Mouse (Mus musculus) skeletal muscle tissue, postnatal 0 days (tissue): ENCODE results near the gene Apba3. TPM values are rescaled to one million over a fixed set of nuclear protein-coding genes. Genes with fewer than 3 reads are reported as not detected.

Experiments
- microRNA-seq, 2 experiments: library from miRNA; unstranded; fragments of <30 nt; microRNA quantifications; one replicate each; pipeline ENCODE4; 2016
- polyA plus RNA-seq: library from polyadenylated mRNA; unstranded; fragments of >200 nt; fragmentation: Nextera tagmentation; extraction: Ambion mirVana; gene quantifications from 2 replicates; pipeline ENCODE4 v1.2.1, GENCODE M21; 2015

Apba3 gene
- 50.7 and 53.6 TPM in 2 replicates for polyA plus RNA-seq

GRCm38 (mm10) chr10:81266211-81267105 is at the start of gene Apba3, which contains the start of gene Mrpl54:
Gene Apba3 (plus strand): TSS chr10:81266960.
Gene Mrpl54 (minus strand): TSS chr10:81266934.

GRCm38 (mm10) chr10:81230438-81231332 is 36.1 kb upstream of the Apba3 start, which contains the start of gene Atcay:
Gene Atcay (minus strand): TSS chr10:81230833.

GRCm38 (mm10) chr10:81232580-81233225 is 34.1 kb upstream of the Apba3 start, which contains the start of gene Zfr2:
Gene Zfr2 (plus strand): TSS chr10:81233155.

GRCm38 (mm10) chr10:81252424-81253419 is 14.0 kb upstream of the Apba3 start, which contains the start of gene Matk:
Gene Matk (plus strand): TSS chr10:81252935.

GRCm38 (mm10) chr10:81291511-81292104 is 24.8 kb downstream of the Apba3 start, which contains the start of gene Tjp3:
Gene Tjp3 (minus strand): TSS chr10:81291581.

GRCm38 (mm10) chr10:81292554-81293333 is 26.0 kb downstream of the Apba3 start, which contains the start of gene Pip5k1c:
Gene Pip5k1c (plus strand): TSS chr10:81292963.

GRCm38 (mm10) chr10:81320550-81321347 is 54.0 kb downstream of the Apba3 start, which contains the start of gene Cactin:
Gene Cactin (plus strand): TSS chr10:81321103.

Small RNA genes lying within 50 kb of the gene (microRNA-seq; reads per million reads assigned to microRNA genes)
- gene Mir3057: 2.5 to 3.6 reads per million in 2 experiments

Other genes starting within 250 kb of the Apba3 start
- gene Diras1, start 241.3 kb upstream of the Apba3 start, polyA plus RNA-seq: 0.06 TPM in 1 of 2 replicates, not detected in the other
- gene Slc39a3, start 229.5 kb upstream of the Apba3 start, polyA plus RNA-seq: 7.3 and 9.2 TPM in 2 replicates
- gene Sgta, start 206.8 kb upstream of the Apba3 start, polyA plus RNA-seq: 117 and 131 TPM in 2 replicates
- 34.9 and 40.3 TPM in 2 replicates for gene Thop1, start 196.9 kb upstream of the Apba3 start, polyA plus RNA-seq
- gene Creb3l3, start 168.1 kb upstream of the Apba3 start, polyA plus RNA-seq: 0.54 and 1.2 TPM in 2 replicates
- gene Map2k2, start 161.0 kb upstream of the Apba3 start, polyA plus RNA-seq: 143 and 155 TPM in 2 replicates
- 29.7 and 34.0 TPM in 2 replicates for gene Zbtb7a, start 131.7 kb upstream of the Apba3 start, polyA plus RNA-seq
- gene Pias4, start 99.0 kb upstream of the Apba3 start, polyA plus RNA-seq: 20.9 and 22.3 TPM in 2 replicates
- gene Eef2, start 90.3 kb upstream of the Apba3 start, polyA plus RNA-seq: 392 and 402 TPM in 2 replicates
- 44.3 and 52.5 TPM in 2 replicates for gene Dapk3, start 84.0 kb upstream of the Apba3 start, polyA plus RNA-seq
- gene 4930442H23Rik, start 83.1 kb upstream of the Apba3 start, polyA plus RNA-seq: not detected in 2 replicates
- 2.9 and 4.7 TPM in 2 replicates for gene Nmrk2, start 64.9 kb upstream of the Apba3 start, polyA plus RNA-seq
- gene Atcay, start 36.1 kb upstream of the Apba3 start, polyA plus RNA-seq: 0.26 and 0.45 TPM in 2 replicates
- 2.3 and 2.5 TPM in 2 replicates for gene Zfr2, start 33.8 kb upstream of the Apba3 start, polyA plus RNA-seq
- gene Matk, start 14.0 kb upstream of the Apba3 start, polyA plus RNA-seq: 0.65 and 0.90 TPM in 2 replicates
- 201 and 207 TPM in 2 replicates for gene Mrpl54, start within 50 bp of the Apba3 start, polyA plus RNA-seq
- 0.47 and 0.58 TPM in 2 replicates for gene Tjp3, start 24.6 kb downstream of the Apba3 start, polyA plus RNA-seq
- gene Pip5k1c, start 26.0 kb downstream of the Apba3 start, polyA plus RNA-seq: 15.1 and 16.0 TPM in 2 replicates
- 11.0 and 15.5 TPM in 2 replicates for gene Cactin, start 54.1 kb downstream of the Apba3 start, polyA plus RNA-seq
- gene Tbxa2r, start 61.8 kb downstream of the Apba3 start, polyA plus RNA-seq: 7.3 and 7.8 TPM in 2 replicates
- 0.11 and 0.13 TPM in 2 replicates for gene Gipc3, start 76.3 kb downstream of the Apba3 start, polyA plus RNA-seq
- 38.4 and 47.5 TPM in 2 replicates for gene Hmg20b, start 83.5 kb downstream of the Apba3 start, polyA plus RNA-seq
- gene Mfsd12, start 90.5 kb downstream of the Apba3 start, polyA plus RNA-seq: 5.9 and 8.0 TPM in 2 replicates
- gene 4930404N11Rik, start 98.9 kb downstream of the Apba3 start, polyA plus RNA-seq: 0.27 and 0.37 TPM in 2 replicates
- gene Fzr1, start 111.6 kb downstream of the Apba3 start, polyA plus RNA-seq: 35.3 and 36.5 TPM in 2 replicates
- gene Dohh, start 117.5 kb downstream of the Apba3 start, polyA plus RNA-seq: 70.2 and 72.8 TPM in 2 replicates
- gene Gm48551, start 117.5 kb downstream of the Apba3 start, polyA plus RNA-seq: 1.2 and 1.4 TPM in 2 replicates
- 0.24 TPM in 2 replicates for gene Gm48552, start 122.0 kb downstream of the Apba3 start, polyA plus RNA-seq
- gene Smim24, start 126.1 kb downstream of the Apba3 start, polyA plus RNA-seq: 1.0 and 1.6 TPM in 2 replicates
- 130 and 133 TPM in 2 replicates for gene Nfic, start 188.7 kb downstream of the Apba3 start, polyA plus RNA-seq
- 0.09 TPM in 1 of 2 replicates, not detected in the other for gene Celf5, start 215.7 kb downstream of the Apba3 start, polyA plus RNA-seq
- 36.0 and 36.4 TPM in 2 replicates for gene Ncln, start 229.4 kb downstream of the Apba3 start, polyA plus RNA-seq
- gene S1pr4, start 233.2 kb downstream of the Apba3 start, polyA plus RNA-seq: 0.66 and 0.81 TPM in 2 replicates